Mouse (Mus musculus) forebrain, postnatal 0 days (tissue): ENCODE measurements around the gene Wnt5b. TPM values are rescaled to one million over a fixed set of nuclear protein-coding genes. Genes with fewer than 3 reads are reported as not detected.

Experiments
- ATAC-seq: fragments of 200-750 bp; cut with Nextera tagmentation; 2 replicates; pipeline ENCODE4 v1.8.0; 2017; ENCODE audit warnings: mild to moderate bottlenecking, moderate library complexity
- DNase-seq: peaks from one replicate; pipeline ENCODE4 v3.0.0-alpha.2; 2015
- H3K27ac ChIP-seq: fragments of 300-500 bp; sonication (generic); 2 replicates; pipeline ENCODE4 v1.5.1; 2014; ENCODE audit warnings: low read depth, mild to moderate bottlenecking, antibody characterized with exemption, low read length, moderate library complexity, mixed read lengths
- H3K27me3 ChIP-seq: fragments of 300-500 bp; sonication (generic); 2 replicates; pipeline ENCODE4 v1.6.1; 2014; ENCODE audit warnings: mild to moderate bottlenecking, low read length, mixed read lengths; ENCODE audit not compliant: insufficient read depth
- H3K36me3 ChIP-seq: fragments of 300-500 bp; sonication (generic); 2 replicates; pipeline ENCODE4 v1.6.1; 2014; ENCODE audit warnings: mild to moderate bottlenecking, moderate library complexity; ENCODE audit not compliant: insufficient read depth
- H3K4me1 ChIP-seq: fragments of 300-500 bp; sonication (generic); 2 replicates; pipeline ENCODE4 v1.6.1; 2014; ENCODE audit warnings: antibody characterized with exemption; ENCODE audit not compliant: insufficient read depth
- H3K4me2 ChIP-seq: fragments of 300-500 bp; sonication (generic); 2 replicates; pipeline ENCODE4 v1.6.1; 2014; ENCODE audit warnings: low read depth, mild to moderate bottlenecking, moderate library complexity
- H3K4me3 ChIP-seq: fragments of 300-500 bp; sonication (generic); 2 replicates; pipeline ENCODE4 v1.5.1; 2014; ENCODE audit warnings: low read depth, low read length, mixed read lengths
- H3K9ac ChIP-seq: fragments of 300-500 bp; sonication (generic); 2 replicates; pipeline ENCODE4 v1.6.1; 2014; ENCODE audit warnings: mild to moderate bottlenecking
- H3K9me3 ChIP-seq: fragments of 300-500 bp; sonication (generic); 2 replicates; pipeline ENCODE4 v1.6.1; 2016; ENCODE audit warnings: low read length
- CTCF ChIP-seq: sonication (generic); IDR thresholded peaks from 2 replicates; pipeline ENCODE4 v1.5.1; 2016; ENCODE audit warnings: antibody characterized with exemption, control low read depth, low read depth
- WGBS: fragments of 180-500 bp; shearing (Covaris S2); extraction: QIAGEN DNeasy Blood & Tissue Kit; methylation state at CpG from one replicate; pipeline ENCODE4 v1.1.7; 2014; 5-methylcytosine and 5-hydroxymethylcytosine counted together
- polyA plus RNA-seq: library from polyadenylated mRNA; unstranded; fragments of >200 nt; fragmentation: Nextera tagmentation; extraction: Ambion mirVana; gene quantifications from 2 replicates; pipeline ENCODE4 v1.2.1, GENCODE M21; 2015
- total RNA-seq: library from RNA; depleted of rRNA; stranded (reverse); fragments of >200 nt; gene quantifications from 2 replicates; pipeline ENCODE4 v1.2.3, GENCODE M21; 2014

The Wnt5b gene
- total and polyA plus RNA-seq, 2 experiments from 2014 or later, result 2.2 to 3.1 TPM

DNA sequence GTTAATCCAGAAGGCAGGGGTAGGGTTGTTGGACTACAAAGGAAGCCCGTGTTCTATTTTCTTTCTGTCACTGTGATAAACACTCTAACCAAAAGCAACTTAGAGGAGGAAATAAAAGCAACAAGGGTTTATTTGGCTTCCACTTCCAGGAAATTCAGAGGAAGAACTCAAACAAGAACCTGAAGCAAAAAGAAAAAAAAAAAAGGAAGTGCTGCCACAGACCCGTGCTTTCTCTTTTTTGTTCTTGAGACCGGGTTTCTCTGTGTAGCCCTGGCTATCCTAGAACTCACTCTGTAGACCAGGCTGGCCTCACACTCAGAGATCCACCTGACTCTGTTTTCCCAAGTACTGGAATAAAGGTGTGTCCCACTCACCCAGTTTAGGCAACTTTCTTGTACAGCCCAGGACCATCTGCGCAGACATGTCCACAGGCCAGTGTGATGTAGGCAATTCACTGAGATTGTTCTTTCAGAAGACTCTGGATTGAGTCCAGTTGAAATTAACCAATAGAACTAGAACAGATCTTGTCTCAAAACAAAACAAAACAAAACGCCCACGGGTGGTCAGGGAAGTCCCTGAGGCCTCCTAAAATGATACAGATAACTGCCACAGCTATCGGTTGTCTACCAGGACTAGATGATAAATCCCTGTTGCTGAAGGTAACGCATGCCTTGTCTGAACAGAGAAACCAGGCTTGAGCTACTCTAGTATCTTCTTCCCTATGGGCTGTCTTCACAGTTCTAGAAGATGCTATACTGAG, 142.4 kb downstream of the Wnt5b start:
- no peak for TF ChIP-seq CTCF
- Histone ChIP-seq H3K4me1 (no peaks in the 10 kb centered on the region), H3K36me3 (no peaks in the 10 kb centered on the region), H3K9ac (no peak overlapping the region), H3K9me3 (no peaks in the 10 kb centered on the region), H3K4me2 (no peak overlapping the region), H3K4me3 (no peak overlapping the region), H3K27ac (no peak overlapping the region), H3K27me3 (no peaks in the 10 kb centered on the region)
- no peak for ATAC-seq
- WGBS, result 89% methylated on average over 8 of the region's 8 CpGs
- no peak for DNase-seq

DNA sequence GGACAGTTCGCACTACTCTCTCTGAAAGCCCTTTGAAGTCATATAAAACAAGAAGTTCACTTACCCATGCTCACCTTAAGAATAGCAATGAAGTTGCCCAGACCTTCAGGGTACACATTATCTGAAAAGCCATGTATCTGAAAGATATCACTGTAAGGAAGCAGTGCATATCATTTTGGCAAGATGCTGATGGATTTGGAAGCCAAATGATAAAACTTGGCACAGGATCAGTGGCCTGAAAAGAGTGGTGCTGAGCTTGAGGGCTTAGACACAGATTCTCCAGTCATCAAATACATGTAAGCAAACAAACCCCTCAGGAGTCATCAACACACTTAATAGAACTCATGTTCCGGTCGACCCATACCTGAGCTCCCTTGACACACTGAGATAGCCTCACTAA, 143.5 kb downstream of the Wnt5b start:
- Histone ChIP-seq H3K4me2 (no peak overlapping the region), H3K4me1 (no peaks in the 10 kb centered on the region), H3K27me3 (no peaks in the 10 kb centered on the region), H3K27ac (no peak overlapping the region), H3K9ac (no peak overlapping the region), H3K36me3 (no peaks in the 10 kb centered on the region), H3K4me3 (no peak overlapping the region), H3K9me3 (no peaks in the 10 kb centered on the region)
- ATAC-seq (no peak), DNase-seq (peak; percentile 26)
- WGBS, result 90% methylated on average over 3 of the region's 3 CpGs
- no peak for TF ChIP-seq CTCF

DNA sequence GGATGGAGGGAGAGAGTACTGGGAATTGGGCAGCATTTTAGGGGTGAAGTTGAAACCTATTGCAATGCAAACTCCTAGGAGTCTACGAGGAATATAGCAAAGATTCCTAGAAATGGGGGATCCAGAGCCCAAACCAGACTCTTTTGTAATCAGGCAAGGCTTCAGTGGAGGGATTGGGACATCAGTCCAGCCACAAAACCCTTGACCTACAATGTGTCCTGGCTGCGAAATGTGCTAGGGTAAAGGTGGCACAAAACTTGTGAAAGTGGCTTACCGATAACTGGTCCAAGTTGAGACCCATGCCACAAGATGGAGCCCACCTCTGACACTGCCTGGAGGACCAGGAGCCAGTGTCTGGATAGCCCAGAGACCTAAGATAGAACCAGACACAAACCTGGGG, 144.8 kb downstream of the Wnt5b start:
- Histone ChIP-seq H3K4me3 (no peak overlapping the region), H3K4me1 (no peaks in the 10 kb centered on the region), H3K9me3 (no peaks in the 10 kb centered on the region), H3K9ac (no peak overlapping the region), H3K36me3 (no peaks in the 10 kb centered on the region), H3K27ac (no peak overlapping the region), H3K4me2 (no peak overlapping the region), H3K27me3 (no peaks in the 10 kb centered on the region)
- ATAC-seq (no peak), DNase-seq (no peak)
- TF ChIP-seq CTCF, result no peak
- WGBS, result 96% methylated on average over 3 of the region's 3 CpGs

DNA sequence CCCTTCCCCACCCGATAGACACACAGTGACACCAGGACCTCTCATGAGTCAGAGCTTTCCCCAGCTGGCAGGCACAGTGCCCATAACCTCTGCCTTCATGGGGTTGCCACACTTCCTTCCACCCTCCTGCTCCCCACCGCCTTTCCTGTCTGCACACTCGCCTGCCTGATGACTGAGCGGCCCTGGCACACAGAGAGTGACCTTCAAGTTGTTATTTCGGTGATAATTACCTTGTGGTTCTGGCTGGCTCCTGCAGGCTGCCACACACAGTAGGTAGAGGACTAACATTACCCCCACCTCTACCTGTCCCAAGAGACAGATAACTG, 147.9 kb downstream of the Wnt5b start:
- ATAC-seq (no peak), DNase-seq (no peak)
- 75% methylated on average over 5 of the region's 5 CpGs for WGBS
- Histone ChIP-seq H3K4me1 (no peaks in the 10 kb centered on the region), H3K36me3 (no peaks in the 10 kb centered on the region), H3K27me3 (no peaks in the 10 kb centered on the region), H3K9ac (no peak overlapping the region), H3K4me3 (no peak overlapping the region), H3K4me2 (no peak overlapping the region), H3K27ac (no peak overlapping the region), H3K9me3 (no peaks in the 10 kb centered on the region)
- TF ChIP-seq CTCF, result no peak

DNA sequence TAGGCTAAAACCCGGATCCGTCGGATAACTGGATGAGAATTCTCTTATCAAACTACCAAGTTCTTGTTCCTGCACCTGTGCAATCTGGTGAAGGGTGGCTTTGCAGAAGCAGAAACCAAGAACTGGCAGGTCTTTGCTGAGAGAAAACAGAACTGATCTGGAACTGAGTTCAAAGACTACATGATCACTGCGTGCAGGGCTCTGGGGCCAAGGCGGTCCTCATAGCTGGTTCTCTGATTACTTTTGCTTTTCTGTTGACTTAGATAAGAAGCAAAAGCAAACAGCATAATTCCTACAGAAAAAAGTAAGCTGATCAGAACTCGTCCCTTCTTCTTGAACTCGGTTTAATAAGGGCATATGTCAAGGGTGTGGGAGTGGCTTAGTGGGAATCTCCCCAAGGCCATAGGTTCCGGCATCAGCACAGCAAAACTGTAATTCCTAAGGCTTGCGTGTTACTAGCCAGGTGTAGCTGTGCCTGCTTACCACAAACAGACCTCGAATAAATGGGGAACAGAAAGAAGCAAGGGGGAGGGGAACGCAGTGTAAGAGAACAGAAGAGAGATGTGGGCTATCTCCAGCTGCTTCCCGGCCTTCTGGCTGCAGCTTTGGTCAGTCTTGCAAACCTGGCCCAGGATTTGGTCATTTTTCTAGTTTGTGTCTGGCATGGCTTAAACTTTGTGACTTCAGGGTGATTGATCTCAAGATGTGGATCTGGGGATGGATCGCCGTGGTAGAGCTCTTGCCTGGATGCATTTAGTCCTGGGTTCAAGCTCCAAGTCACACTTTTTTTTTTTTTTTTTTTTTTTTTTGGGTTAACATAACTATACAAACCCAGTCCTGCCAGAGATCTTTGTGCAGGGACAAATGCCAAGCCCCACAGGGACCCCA, 148.5 kb downstream of the Wnt5b start:
- no peak overlapping the region for H3K4me2 ChIP-seq
- no peak overlapping the region for H3K9ac ChIP-seq
- DNase-seq (no peak), ATAC-seq (no peak)
- H3K4me1 ChIP-seq, result no peaks in the 10 kb centered on the region
- no peak overlapping the region for H3K4me3 ChIP-seq
- WGBS, result 88% methylated on average over 14 of the region's 14 CpGs
- no peaks in the 10 kb centered on the region for H3K36me3 ChIP-seq
- H3K9me3 ChIP-seq, result no peaks in the 10 kb centered on the region
- H3K27me3 ChIP-seq, result no peaks in the 10 kb centered on the region
- H3K27ac ChIP-seq, result no peak overlapping the region
- no peak for TF ChIP-seq CTCF

DNA sequence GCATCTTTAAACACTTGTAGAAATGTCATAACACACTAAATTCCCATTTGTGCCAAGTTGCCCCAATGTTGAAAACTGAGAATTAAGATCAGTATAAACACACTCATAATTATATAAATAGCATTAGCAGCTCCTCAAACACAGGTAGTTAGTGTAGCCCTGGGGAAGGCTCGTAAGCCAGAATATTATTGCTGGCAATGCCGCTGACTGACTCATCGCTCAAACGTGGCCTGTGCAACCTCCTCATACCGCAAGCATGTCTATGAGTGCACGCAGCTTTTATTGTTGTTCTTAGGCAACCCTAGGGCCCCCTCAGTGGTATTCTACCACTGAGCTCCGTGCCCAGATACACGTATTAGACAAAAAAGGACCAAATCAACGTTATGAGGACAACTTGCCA, 151.3 kb downstream of the Wnt5b start:
- no peak for TF ChIP-seq CTCF
- Histone ChIP-seq H3K9ac (no peak overlapping the region), H3K4me3 (no peak overlapping the region), H3K9me3 (no peaks in the 10 kb centered on the region), H3K27me3 (no peaks in the 10 kb centered on the region), H3K27ac (no peak overlapping the region), H3K4me2 (no peak overlapping the region), H3K36me3 (no peaks in the 10 kb centered on the region), H3K4me1 (no peaks in the 10 kb centered on the region)
- ATAC-seq, result no peak
- no peak for DNase-seq
- 79% methylated on average over 9 of the region's 9 CpGs for WGBS

DNA sequence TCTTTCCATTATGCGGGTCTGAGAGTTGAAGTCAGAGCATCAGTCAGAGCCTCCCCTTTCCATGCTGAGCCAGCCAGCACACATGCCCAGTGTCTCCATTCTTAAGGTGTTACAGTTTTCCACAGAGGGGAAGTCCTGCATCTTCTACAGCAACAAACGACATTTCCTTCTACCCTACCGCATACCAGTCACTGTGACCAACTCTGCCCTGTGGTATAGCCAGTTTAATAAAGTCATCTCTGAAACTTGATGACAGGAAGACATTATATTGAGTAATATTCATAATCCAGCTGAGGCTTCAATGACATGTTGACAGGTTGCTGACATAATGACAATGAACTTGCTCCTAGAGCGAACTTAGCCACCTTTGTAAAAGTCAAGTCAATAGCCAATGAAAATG, 153.4 kb downstream of the Wnt5b start:
- TF ChIP-seq CTCF, result no peak
- H3K9ac ChIP-seq, result no peak overlapping the region
- H3K27me3 ChIP-seq, result no peaks in the 10 kb centered on the region
- no peak overlapping the region for H3K4me2 ChIP-seq
- H3K4me3 ChIP-seq, result no peak overlapping the region
- no peak overlapping the region for H3K27ac ChIP-seq
- ATAC-seq, result no peak
- 94% methylated on average over 4 of the region's 4 CpGs for WGBS
- no peak for DNase-seq
- no peaks in the 10 kb centered on the region for H3K36me3 ChIP-seq
- H3K9me3 ChIP-seq, result no peaks in the 10 kb centered on the region
- H3K4me1 ChIP-seq, result peaks cover 5% of the 10 kb centered on the region; the same call in 1 of the 2 replicates
